Mouse (Mus musculus) G1E (cell line): ENCODE measurements around the gene Gm14399.

Experiments
- CTCF ChIP-seq: IDR thresholded peaks from 2 replicates; pipeline ENCODE4 v1.5.1; 2012; ENCODE audit warnings: low read depth, low read length, inconsistent platforms, mixed read lengths
- GATA1 ChIP-seq: IDR thresholded peaks from 2 replicates; pipeline ENCODE4 v1.6.1; 2012; ENCODE audit warnings: borderline replicate concordance, low read length, inconsistent platforms, mixed read lengths
- GATA2 ChIP-seq: IDR thresholded peaks from 2 replicates; pipeline ENCODE4 v1.6.1; 2012; ENCODE audit warnings: low read depth, low read length, inconsistent platforms, borderline replicate concordance
- POLR2AphosphoS5 ChIP-seq: IDR thresholded peaks from 2 replicates; pipeline ENCODE4 v1.6.1; 2012; ENCODE audit warnings: low read depth, low read length, inconsistent platforms; ENCODE audit not compliant: insufficient replicate concordance
- TAL1 ChIP-seq: conservative IDR thresholded peaks from 2 replicates; pipeline ENCODE4 v1.6.1; 2012; ENCODE audit warnings: low read depth, low read length, inconsistent platforms, mixed read lengths

DNA sequence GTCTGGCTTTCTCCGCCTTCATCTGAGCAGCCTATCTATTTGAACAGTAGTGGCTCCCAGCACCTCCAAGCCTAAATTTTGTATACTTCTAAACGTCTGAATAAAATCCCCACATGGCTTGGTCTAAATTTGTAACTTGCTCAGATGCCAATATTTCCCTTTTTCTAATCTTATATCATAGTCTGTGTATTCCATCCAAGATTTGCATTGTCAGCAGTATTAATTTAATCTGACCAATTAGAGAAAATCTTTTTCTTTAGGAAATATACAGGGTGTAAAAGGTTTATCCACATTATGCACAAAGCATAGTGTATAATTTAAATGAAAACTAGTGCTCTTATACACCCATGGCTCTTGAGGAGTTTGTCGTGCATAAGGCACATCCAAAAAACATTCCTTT lies 16.8 kb upstream of the Gm14399 start:
- no peak for TF ChIP-seq CTCF
- no peak for TF ChIP-seq GATA1
- no peak for TF ChIP-seq TAL1
- no peak for TF ChIP-seq POLR2AphosphoS5
- no peak for TF ChIP-seq GATA2
